Mouse (Mus musculus): ENCODE measurements around the gene Slc27a1.

- TF ChIP-seq CTCF (IDR thresholded peaks at IDR 0.05) = no peak
- no peak for TF ChIP-seq EP300 (IDR thresholded peaks at IDR 0.05)
Observed at GRCm38 (mm10) chr8:71629781-71630212, 61.1 kb downstream of the Slc27a1 start.
